Mouse (Mus musculus): ENCODE results near the gene Gpr35.
"Not testable (repeated sequence)": the region's sequence is repeated elsewhere in the genome, so short reads cannot be mapped to it uniquely, and the experiment has no call there.

Gene Gpr35

DNA sequence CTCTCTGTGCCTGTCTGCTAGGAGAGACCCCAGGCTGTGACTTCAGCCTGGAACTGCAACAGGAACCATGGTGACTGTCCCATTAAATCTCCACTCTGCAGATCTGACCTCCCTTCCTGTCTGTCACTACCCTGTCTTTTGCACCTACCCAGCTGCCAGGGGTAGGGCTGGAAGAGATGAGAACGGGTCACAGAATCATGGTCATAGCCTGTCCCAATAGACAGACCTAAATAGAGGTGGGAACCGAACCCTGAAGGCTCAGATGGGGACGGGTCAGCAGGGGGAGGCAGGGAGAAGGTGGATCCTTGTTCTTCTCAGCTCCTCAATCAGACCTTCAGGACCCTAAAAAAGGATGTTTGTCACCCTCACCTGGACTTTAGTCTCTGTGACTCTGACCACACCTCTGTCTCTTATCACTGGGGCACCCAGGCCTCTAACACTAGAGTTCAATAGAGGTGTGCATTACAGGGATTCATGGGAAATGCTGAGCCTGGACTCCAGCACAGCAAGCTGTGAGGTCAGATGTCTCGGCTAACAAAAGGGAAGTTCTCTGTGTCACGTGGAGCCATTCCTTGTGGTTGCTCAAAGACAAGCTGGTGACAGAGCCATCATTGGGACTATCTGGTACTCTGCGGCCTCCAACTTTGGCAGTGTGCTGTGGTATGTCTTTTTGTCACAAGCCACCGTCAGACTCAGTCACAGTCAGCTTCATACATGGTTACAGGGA is 30.0 kb upstream of the Gpr35 start:
- in situ Hi-C loops (cut with MboI; ENCODE audit: low pct_unique_long_range_greater_than_20kb in 1 of 2, low sequenced_read_pairs in 2 of 2, unreplicated experiment in 1 of 2): no loop called here

DNA sequence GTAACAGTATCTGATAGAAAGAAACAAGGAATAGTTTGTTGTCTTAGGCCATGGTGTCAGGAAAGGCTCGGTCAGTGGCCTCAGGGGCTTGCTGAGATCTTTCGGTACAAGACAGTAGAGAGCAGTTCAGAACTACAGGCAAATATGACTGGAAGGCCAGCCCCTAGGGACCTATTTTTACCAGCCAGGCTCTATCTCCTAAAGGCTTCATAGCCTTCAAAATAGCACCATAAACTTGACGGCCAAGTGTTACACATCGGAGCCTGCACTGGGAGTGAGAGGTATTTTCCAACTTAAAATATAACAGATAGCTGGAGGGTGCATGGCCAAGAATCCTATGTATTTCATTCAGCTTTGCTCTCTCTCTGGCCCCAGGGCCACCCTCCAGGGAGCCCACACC is 29.2 kb upstream of the Gpr35 start:
- in situ Hi-C loops (cut with MboI; ENCODE audit: low pct_unique_long_range_greater_than_20kb in 1 of 2, low sequenced_read_pairs in 2 of 2, unreplicated experiment in 1 of 2): no loop called here

DNA sequence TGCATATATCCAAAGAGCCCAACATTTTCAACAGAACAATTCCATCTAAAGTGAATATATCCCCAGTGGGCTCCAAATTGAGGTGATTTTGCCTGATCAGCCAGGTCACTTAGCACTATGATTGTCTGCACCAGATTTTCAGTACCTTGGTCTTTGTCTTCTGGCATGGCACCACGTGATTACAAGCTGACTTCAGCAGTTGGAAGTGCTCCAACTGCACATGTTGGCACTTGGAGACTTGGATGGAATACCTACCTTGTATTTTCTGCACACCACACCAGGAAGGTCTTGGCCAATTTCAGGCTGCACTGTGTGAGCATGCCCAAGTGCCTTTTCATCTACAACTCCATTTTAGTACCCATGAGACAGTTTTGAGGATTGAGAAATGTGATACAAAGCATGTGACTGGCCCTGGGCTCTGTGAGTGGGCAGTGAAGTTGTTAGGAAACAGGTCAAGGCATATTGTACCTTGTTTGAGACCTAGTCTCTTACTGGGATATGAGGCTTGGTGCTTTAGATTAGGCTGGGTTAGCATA is 20.4 kb upstream of the Gpr35 start:
- in situ Hi-C loops (cut with MboI; ENCODE audit: low pct_unique_long_range_greater_than_20kb in 1 of 2, low sequenced_read_pairs in 2 of 2, unreplicated experiment in 1 of 2): no loop called here

DNA sequence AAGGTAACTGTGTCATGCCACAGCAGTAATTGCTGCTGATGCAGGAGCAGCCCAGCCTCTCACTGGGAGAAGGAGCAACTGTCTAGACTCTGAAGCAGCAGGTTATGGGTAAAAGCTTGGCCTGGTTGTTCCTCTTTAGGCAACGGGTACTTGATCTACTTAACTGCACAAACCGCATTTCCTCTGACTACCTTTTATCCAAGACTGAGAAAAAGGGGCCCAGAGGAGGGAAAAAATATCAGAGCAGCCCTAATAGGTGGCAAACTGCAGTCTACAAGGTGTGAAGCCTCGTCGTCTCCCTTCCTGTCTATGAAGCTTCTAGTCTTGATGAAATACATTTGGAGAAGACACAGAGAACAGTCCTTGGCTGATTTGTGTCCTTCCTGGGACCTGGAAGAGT is 17.1 kb upstream of the Gpr35 start:
- in situ Hi-C loops (cut with MboI; ENCODE audit: low pct_unique_long_range_greater_than_20kb in 1 of 2, low sequenced_read_pairs in 2 of 2, unreplicated experiment in 1 of 2): no loop called here

DNA sequence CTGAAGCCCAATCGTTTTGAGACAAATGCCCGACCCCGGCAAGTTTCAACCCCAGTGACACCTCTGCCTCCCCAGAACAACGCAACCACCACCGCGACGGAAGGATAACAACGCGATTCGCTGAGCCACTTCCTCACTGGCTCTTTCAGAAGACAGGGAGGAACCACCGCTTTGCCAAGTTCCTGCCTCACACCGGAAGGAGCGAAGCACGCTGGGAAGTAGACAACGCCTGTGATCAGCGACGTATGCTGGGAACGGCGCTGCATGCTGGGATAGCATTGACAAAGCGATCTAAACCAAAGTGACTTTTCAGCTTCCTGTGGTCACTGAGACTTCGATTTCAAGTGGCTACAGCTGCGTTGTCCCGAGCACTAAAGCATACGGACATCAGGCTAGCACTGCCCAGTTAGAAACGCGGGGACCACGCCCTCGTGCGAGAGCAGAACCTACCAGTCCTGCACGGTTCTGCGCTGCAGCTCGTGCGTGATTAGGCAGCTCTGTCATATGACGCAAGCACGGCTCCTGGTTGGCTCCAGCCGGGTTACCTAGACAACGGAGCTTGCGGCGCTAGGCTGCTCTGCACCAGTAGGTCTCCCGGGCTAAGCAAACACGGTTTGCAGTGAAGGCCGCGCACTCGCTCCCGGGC is 16.4 kb upstream of the Gpr35 start, which contains the start of gene Capn10:
Capn10 (plus strand) TSS at position 195 of the 646 bp plus-strand sequence.
- in situ Hi-C loops (cut with MboI; ENCODE audit: low pct_unique_long_range_greater_than_20kb in 1 of 2, low sequenced_read_pairs in 2 of 2, unreplicated experiment in 1 of 2): no loop called here

DNA sequence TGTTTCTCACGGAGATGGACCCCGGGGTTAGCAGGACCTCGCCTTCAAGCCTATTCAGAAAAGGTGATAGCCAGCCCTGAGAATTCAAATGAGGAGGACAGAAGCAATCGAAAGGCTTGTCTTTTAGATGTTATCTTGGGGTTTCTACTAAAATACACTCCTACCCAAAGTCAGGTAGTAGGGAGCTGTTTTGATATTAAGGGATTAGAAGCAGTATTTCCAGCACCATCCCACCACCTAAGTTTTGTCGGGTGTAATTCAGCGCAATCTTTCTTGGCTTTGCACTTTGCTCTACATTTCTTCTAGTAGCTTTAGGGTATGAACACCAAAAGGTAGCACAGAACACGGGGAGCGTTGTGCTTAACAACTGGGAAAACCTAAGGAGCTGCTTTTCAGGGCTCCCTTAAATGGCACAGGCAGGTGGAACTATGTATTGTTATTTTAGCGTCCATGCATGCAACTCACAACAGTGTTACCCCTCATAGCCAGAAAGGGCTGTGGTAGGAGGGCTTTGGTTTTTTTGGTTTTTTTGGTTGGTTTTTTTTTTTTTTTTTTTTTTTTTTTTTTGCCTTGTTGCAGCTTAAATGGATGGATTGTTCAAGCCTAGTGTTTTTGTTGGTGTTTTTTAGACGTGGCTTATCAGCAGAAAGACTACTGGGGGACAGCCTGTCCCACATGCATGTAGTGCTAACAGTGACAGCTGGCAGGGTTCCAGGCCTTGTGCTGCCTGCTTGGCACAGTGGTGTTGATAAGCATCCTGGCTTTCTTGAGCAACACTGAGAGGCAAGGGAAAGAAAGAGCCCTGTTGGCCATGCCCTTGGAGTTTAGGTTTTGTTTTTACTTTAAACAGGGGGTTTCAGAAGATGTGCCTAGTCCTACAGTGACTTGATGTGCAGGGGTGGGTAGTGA is 15.4 kb upstream of the Gpr35 start:
- in situ Hi-C loops (cut with MboI; ENCODE audit: low pct_unique_long_range_greater_than_20kb in 1 of 2, low sequenced_read_pairs in 2 of 2, unreplicated experiment in 1 of 2): no loop called here

DNA sequence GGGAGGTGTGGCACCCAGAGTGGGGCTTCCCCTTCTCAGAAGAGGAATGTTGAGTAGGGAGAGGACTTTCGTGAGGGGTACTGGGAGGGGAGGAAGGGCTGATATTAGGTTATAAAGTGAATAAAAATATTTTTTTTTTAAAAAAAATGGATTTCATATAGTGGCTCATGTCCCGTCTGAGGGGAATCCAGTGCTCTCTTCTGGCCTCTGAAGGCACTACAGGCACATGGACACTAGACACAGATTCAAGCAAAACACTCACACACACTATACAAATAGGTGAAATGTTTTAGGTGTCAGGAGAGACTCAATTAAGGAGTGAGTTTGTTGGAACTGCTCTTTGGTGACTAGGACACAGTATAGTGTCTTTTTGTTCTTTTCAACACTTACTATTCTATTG is 14.7 kb upstream of the Gpr35 start:
- in situ Hi-C loops (cut with MboI; ENCODE audit: low pct_unique_long_range_greater_than_20kb in 1 of 2, low sequenced_read_pairs in 2 of 2, unreplicated experiment in 1 of 2): no loop called here

DNA sequence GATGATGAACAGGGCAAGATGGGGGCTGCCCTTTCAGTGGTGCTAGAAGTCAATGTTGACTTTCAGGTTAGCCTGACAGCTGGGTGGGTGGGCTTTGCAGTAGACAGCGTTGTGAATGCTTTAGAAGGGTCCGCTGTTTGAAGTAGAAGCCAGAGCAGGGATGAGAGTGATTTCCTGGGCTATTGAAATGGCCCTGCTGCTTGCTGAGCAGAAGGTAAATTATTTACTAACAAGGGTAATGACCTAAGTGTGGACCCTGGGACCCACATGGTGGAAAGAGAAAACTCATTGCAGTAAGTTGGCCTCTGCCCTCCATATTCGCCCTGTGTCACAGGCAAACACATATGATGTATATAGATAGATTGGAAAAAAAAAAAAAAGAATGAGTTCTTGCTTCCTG is 14.2 kb upstream of the Gpr35 start:
- in situ Hi-C loops (cut with MboI; ENCODE audit: low pct_unique_long_range_greater_than_20kb in 1 of 2, low sequenced_read_pairs in 2 of 2, unreplicated experiment in 1 of 2): no loop called here

DNA sequence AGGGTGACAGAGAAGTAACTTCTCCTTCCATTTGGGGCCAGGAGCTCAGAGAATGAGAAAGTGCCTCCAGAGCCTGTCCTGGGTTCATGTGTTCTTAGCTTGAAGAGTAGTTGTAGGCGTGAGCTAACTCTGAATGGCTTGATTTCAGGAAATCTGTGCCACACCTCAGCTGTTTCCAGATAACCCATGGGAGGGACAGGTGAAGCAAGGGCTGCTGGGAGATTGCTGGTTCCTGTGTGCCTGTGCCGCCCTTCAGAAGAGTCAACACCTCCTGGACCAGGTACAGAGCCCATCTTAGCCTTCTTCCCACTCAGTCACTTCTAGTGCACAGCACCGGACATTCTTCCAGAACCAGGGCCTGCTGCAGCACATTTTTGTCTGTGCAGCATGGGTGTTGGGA is 12.9 kb upstream of the Gpr35 start:
- in situ Hi-C loops (cut with MboI; ENCODE audit: low pct_unique_long_range_greater_than_20kb in 1 of 2, low sequenced_read_pairs in 2 of 2, unreplicated experiment in 1 of 2): no loop called here

DNA sequence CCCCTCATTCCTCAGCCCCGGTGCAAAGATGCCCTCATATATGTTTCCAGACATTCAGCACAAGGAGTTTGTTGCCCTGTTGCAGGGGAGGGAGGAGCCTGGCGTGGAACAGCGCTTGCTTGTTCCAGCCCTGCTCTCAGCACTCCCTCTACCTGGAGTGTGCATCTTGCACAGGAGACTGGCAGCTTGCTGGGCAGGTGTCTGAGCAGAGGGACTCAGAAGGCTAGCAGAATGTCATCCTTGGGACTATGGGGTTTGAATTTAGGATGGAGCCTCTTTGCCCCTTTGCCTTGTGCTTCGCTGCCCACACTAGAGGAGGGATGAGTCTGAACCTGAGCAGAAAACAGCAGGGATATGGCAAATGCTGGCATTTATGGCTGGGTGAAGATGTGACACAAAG is 10.9 kb upstream of the Gpr35 start:
- in situ Hi-C loops (cut with MboI; ENCODE audit: low pct_unique_long_range_greater_than_20kb in 1 of 2, low sequenced_read_pairs in 2 of 2, unreplicated experiment in 1 of 2): no loop called here

DNA sequence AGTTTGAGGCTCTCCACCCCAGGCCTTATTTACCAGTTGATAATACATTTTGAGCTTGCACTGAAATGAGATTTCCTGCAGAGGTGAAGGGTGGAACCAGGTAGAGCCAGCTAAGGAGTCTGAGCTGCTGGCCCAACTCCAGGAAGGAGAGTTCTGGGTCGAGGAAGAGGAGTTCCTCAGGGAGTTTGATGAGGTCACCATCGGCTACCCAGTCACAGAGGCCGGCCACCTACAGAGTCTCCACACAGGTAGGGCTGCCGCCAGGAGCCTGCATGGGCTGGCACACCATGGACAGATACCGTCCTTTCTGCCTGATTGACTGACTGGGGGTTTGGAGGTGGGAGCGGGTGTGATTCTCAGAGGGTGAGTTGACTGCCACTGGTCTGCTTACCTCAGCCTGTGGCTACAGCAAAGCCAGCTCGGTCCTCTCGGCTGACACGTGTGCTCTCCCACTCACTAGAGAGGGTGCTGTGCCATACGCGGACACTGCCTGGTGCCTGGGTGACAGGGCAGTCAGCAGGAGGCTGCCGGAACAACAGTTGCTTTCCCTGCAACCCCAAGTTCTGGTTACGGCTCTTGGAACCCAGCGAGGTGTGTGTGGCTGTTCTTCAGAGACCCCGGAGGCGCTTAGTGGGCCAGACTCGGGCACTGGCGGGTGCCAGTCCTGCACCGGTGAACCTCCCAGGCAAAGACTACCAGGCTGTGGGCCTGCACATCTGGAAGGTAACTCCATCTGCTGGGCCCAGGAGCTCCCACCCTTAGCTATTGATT is 7.3 kb upstream of the Gpr35 start:
- in situ Hi-C loops (cut with MboI; ENCODE audit: low pct_unique_long_range_greater_than_20kb in 1 of 2, low sequenced_read_pairs in 2 of 2, unreplicated experiment in 1 of 2): no loop called here

DNA sequence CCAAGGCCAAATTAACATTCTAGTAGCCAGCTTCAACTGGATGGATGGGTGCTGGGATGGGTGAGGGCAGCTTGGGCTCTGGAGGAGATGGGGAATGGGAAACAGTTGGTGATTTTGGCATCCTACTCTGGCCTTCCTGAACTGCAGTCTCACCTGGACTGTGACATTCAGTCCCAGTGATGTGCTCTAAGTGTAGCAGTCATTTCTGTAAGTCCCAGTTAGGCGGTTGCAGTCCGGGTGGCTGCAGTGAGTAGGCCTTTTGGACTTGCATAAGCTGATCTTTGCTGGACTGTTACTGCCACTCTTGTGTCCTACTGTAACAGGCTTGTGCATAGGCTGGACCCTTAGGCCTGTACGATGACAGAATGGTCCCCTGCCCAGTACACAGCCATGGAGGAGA is 2.7 kb upstream of the Gpr35 start:
- in situ Hi-C loops (cut with MboI; ENCODE audit: low pct_unique_long_range_greater_than_20kb in 1 of 2, low sequenced_read_pairs in 2 of 2, unreplicated experiment in 1 of 2): no loop called here

DNA sequence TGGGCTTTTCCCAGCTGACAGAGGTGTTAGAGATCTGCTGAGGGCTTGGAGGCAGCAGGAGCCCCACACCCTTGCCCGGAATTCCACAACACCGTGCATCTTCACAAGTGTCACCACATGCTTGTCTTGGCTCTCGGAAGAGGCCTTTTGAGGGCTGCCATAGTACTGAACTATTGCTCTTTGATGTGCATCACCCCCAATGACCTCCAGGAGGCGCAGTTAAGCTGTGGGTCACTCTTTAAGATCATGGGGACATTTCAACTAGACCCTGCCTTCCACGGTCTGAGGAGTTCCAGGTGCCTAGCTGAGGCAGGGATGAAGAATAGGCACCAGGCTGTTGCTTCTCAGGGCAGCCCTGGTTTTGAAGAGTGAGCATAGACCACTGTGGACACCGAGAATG is 1.2 kb upstream of the Gpr35 start:
- in situ Hi-C loops (cut with MboI; ENCODE audit: low pct_unique_long_range_greater_than_20kb in 1 of 2, low sequenced_read_pairs in 2 of 2, unreplicated experiment in 1 of 2): no loop called here

DNA sequence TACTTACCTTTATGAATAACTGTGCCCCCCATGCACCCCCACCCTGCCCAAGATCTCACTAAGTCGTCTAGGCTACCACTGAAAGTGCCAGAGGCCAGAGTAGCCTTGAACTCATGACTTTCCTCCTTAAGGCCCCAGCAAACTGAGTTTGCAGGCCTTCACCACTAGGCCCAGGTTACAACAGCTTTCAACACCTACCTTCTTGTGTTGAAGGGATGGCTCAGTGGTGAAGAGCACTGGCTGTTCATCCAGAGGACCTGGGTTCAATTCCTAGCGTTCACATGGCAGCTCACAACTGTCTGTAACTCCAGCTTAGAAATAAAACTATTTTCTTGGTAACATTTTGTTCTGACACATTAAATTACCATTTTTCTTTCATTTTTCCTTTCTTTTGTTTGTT is 3.0 kb downstream of the Gpr35 start:
- in situ Hi-C loops (cut with MboI; ENCODE audit: low pct_unique_long_range_greater_than_20kb in 1 of 2, low sequenced_read_pairs in 2 of 2, unreplicated experiment in 1 of 2): no loop called here

DNA sequence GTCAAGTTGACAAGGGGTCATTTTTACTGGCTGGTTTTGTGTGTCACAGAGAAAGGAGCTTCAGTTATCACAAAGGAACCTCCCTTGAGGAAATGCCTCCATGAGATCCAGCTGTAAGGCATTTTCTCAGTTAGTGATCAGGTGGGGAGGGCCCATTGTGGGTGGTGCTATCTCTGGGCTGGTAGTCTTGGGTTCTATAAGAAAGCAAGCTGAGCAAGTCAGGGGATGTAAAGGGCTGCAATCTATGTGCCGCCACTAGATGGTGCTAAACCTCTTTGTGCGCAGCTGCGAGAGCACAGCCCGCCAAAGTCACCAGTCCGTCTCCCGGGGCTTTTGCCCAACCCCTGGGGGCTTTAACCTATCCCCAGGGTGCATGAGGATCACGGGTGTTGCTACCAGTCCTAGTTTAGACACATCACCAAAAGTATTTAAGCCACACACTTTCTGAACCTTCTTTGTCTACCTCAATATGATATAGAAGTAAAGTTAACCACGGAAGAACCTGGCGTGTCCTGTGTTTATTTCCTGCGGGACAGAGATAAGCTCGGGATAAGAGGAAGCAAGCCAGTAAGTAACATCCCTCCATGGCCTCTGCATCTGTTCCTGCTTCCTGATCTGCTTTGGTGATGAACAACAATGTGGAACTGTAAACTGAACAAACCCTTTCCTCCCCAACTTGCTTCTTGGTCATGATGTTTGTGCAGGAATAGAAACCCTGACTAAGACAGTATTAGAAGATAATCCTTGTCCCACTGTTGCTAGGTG is 6.1 kb downstream of the Gpr35 start:
- in situ Hi-C loops (cut with MboI; ENCODE audit: low pct_unique_long_range_greater_than_20kb in 1 of 2, low sequenced_read_pairs in 2 of 2, unreplicated experiment in 1 of 2): not testable (repeated sequence)

DNA sequence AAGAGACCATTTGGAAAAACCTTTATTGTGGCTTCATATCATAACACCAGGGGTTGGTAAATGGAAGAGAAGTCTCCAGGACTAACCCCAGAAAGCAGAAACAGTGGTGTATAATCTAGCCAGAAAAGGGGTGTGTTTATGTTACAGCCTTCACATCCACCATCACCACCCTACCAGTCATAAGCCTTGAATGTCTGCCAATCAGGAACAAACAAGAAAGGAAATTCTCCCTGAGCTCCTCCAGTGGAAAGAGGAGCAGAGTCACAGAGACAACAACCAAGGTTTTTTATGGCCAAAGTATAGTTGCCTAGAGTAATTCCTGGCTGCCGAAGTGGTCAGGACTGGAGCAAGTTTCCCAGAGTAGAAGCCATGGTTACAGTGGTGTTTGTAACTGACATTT is 8.3 kb downstream of the Gpr35 start:
- in situ Hi-C loops (cut with MboI; ENCODE audit: low pct_unique_long_range_greater_than_20kb in 1 of 2, low sequenced_read_pairs in 2 of 2, unreplicated experiment in 1 of 2): no loop called here

DNA sequence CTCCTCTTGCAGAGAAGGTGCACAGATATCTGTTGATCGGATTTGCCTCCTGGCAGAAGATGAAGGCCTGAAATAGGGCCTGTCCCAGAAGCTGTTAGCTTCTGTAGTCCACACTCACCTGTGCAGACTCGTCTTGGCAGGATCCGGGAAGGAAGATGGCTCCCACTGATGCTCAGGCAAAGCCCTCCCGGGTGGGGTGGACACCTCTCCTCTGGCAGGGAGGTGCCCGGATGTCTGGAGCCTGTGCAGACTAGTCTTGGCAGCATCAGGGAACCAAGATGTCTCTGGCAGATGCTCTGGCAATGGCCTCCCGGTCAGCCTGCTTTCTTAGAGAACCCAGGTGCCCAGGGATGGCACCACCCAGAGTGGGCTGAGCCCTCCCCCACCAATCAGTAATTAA is 20.1 kb downstream of the Gpr35 start:
- in situ Hi-C loops (cut with MboI; ENCODE audit: low pct_unique_long_range_greater_than_20kb in 1 of 2, low sequenced_read_pairs in 2 of 2, unreplicated experiment in 1 of 2): not testable (repeated sequence)
